Mouse (Mus musculus) kidney, embryonic 14.5 days (tissue): ENCODE measurements around the gene Vmn1r93. TPM values are rescaled to one million over a fixed set of nuclear protein-coding genes. Genes with fewer than 3 reads are reported as not detected.
"Not testable (repeated sequence)": the region's sequence is repeated elsewhere in the genome, so short reads cannot be mapped to it uniquely, and the experiment has no call there.

Experiments
- ATAC-seq: fragments of 200-750 bp; cut with Nextera tagmentation; 2 replicates; pipeline ENCODE4 v1.8.0; 2017; ENCODE audit warnings: moderate number of reproducible peaks, mild to moderate bottlenecking, moderate TSS enrichment, moderate library complexity; ENCODE audit not compliant: low FRiP score, low TSS enrichment
- H3K27ac ChIP-seq: fragments of 300-500 bp; sonication (generic); 2 replicates; pipeline ENCODE4 v1.5.1; 2014; ENCODE audit warnings: low read depth, mild to moderate bottlenecking, low read length, moderate library complexity, mixed read lengths
- H3K27me3 ChIP-seq: fragments of 300-500 bp; sonication (generic); 2 replicates; pipeline ENCODE4 v1.6.1; 2014; ENCODE audit warnings: mild to moderate bottlenecking, low read length; ENCODE audit not compliant: control insufficient read depth, insufficient read depth
- H3K36me3 ChIP-seq: fragments of 300-500 bp; sonication (generic); 2 replicates; pipeline ENCODE4 v1.6.1; 2014; ENCODE audit warnings: low read length, mixed read lengths; ENCODE audit not compliant: control insufficient read depth, insufficient read depth
- H3K4me1 ChIP-seq: fragments of 300-500 bp; sonication (generic); 2 replicates; pipeline ENCODE4 v1.6.1; 2014; ENCODE audit warnings: low read length, mixed read lengths; ENCODE audit not compliant: control insufficient read depth, insufficient read depth
- H3K4me2 ChIP-seq: fragments of 300-500 bp; sonication (generic); replicated peaks from 2 replicates; pipeline ENCODE4 v1.6.1; 2014; ENCODE audit warnings: low read depth, mild to moderate bottlenecking, low read length
- H3K4me3 ChIP-seq: fragments of 300-500 bp; sonication (generic); 2 replicates; pipeline ENCODE4 v1.5.1; 2014; ENCODE audit warnings: mild to moderate bottlenecking, low read length
- H3K9ac ChIP-seq: fragments of 300-500 bp; sonication (generic); 2 replicates; pipeline ENCODE4 v1.6.1; 2014; ENCODE audit warnings: low read depth, mild to moderate bottlenecking, low read length, moderate library complexity
- H3K9me3 ChIP-seq: fragments of 300-500 bp; sonication (generic); 2 replicates; pipeline ENCODE4 v1.6.1; 2016; ENCODE audit warnings: low read length; ENCODE audit not compliant: control insufficient read depth
- WGBS: fragments of 180-500 bp; shearing (Covaris S2); extraction: QIAGEN DNeasy Blood & Tissue Kit; methylation state at CpG from one replicate; pipeline ENCODE4 v1.1.7; 2014; 5-methylcytosine and 5-hydroxymethylcytosine counted together
- polyA plus RNA-seq: library from polyadenylated mRNA; unstranded; fragments of >200 nt; fragmentation: Nextera tagmentation; extraction: Ambion mirVana; gene quantifications from 2 replicates; pipeline ENCODE4 v1.2.1, GENCODE M21; 2014

Vmn1r93 gene
- not detected in 2 replicates for polyA plus RNA-seq

- not testable (repeated sequence) for H3K27ac ChIP-seq, H3K36me3 ChIP-seq, ATAC-seq, H3K9me3 ChIP-seq, H3K4me2 ChIP-seq, H3K4me3 ChIP-seq, H3K27me3 ChIP-seq, H3K9ac ChIP-seq, H3K4me1 ChIP-seq
- no CpG with 5 or more reads among the region's 5 CpGs for WGBS
Observed at GRCm38 (mm10) chr7:20138988-20139387, at the start of gene Vmn1r93. Gene Vmn1r93, minus strand, starts transcription at chr7:20139088.

GRCm38 (mm10) chr7:20168277-20168676 is 29.4 kb upstream of the Vmn1r93 start, which contains the start of gene Vmn1r94:
Gene Vmn1r94, minus strand, starts transcription at chr7:20168377.
- not testable (repeated sequence) for ATAC-seq, H3K36me3 ChIP-seq, H3K4me2 ChIP-seq, H3K9me3 ChIP-seq, H3K4me1 ChIP-seq, H3K4me3 ChIP-seq, H3K27me3 ChIP-seq, H3K27ac ChIP-seq, H3K9ac ChIP-seq
- WGBS: no CpG with 5 or more reads among the region's 3 CpGs

DNA sequence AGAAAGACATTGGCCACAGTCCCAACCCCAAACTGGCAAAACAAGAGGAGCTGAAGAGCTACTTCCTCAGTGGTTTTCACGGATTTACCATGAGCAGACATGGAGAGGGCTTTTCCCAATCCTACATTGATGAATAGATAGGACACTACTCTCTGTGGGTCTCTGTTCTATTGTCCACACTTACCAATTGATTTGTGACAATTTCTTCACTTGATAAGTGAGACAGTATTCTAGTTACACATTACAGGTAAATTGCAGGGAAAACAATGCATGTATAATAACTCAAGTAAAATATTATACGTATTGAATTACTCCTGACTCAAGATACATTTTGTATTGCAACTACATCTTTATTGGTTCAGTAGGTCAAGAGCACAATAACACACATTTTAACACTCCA is 16.4 kb downstream of the Vmn1r93 start, which contains the start of gene Gm16442:
TSS of gene Gm16442 (minus strand) at position 101 of the 400 bp plus-strand sequence.
- not testable (repeated sequence) for H3K4me3 ChIP-seq, H3K9ac ChIP-seq, H3K27ac ChIP-seq, ATAC-seq, H3K4me2 ChIP-seq, H3K27me3 ChIP-seq, H3K9me3 ChIP-seq, H3K4me1 ChIP-seq, H3K36me3 ChIP-seq
- no CpG with 5 or more reads among the region's 2 CpGs for WGBS

GRCm38 (mm10) chr7:20099380-20099779 is 39.5 kb downstream of the Vmn1r93 start, which contains the start of gene Vmn1r91:
Gene Vmn1r91, plus strand, starts transcription at chr7:20099680.
- H3K9me3 ChIP-seq, H3K4me2 ChIP-seq, H3K27me3 ChIP-seq, H3K36me3 ChIP-seq, ATAC-seq, H3K4me1 ChIP-seq, H3K27ac ChIP-seq, H3K4me3 ChIP-seq, H3K9ac ChIP-seq: not testable (repeated sequence)
- 79% methylated on average over 5 of the region's 5 CpGs for WGBS

Other genes starting within 250 kb of the Vmn1r93 start
- gene Pvr, start 217.9 kb downstream of the Vmn1r93 start, polyA plus RNA-seq: 9.6 and 10.8 TPM in 2 replicates
- gene Igsf23, start 188.3 kb downstream of the Vmn1r93 start, polyA plus RNA-seq: not detected in 2 replicates
- gene Ceacam20, start 173.7 kb downstream of the Vmn1r93 start, polyA plus RNA-seq: not detected in 2 replicates
- not detected in 2 replicates for gene Nlrp9b, start 147.6 kb downstream of the Vmn1r93 start, polyA plus RNA-seq
- not detected in 2 replicates for gene Vmn1r91, start 39.4 kb downstream of the Vmn1r93 start, polyA plus RNA-seq
- gene Gm16442, start 16.5 kb downstream of the Vmn1r93 start, polyA plus RNA-seq: not detected in 2 replicates
- not detected in 2 replicates for gene Vmn1r94, start 29.3 kb upstream of the Vmn1r93 start, polyA plus RNA-seq
- not detected in 2 replicates for gene Vmn1r95, start 54.6 kb upstream of the Vmn1r93 start, polyA plus RNA-seq
- not detected in 2 replicates for gene Gm6164, start 66.5 kb upstream of the Vmn1r93 start, polyA plus RNA-seq
- not detected in 2 replicates for gene Gm4498, start 94.7 kb upstream of the Vmn1r93 start, polyA plus RNA-seq
- gene Gm5890, start 123.7 kb upstream of the Vmn1r93 start, polyA plus RNA-seq: not detected in 2 replicates
- not detected in 2 replicates for gene Gm4133, start 195.0 kb upstream of the Vmn1r93 start, polyA plus RNA-seq
- gene Gm5728, start 236.3 kb upstream of the Vmn1r93 start, polyA plus RNA-seq: not detected in 2 replicates